Mouse (Mus musculus): Measurements from ENCODE around the gene Klk10. TPM values are rescaled to one million over a fixed set of nuclear protein-coding genes. Genes with fewer than 3 reads are reported as not detected.

The Klk10 gene
- polyA plus RNA-seq, 1 experiment from 2014 or later, result 0.15 TPM

GRCm38 (mm10) chr7:43774364-43774763 lies 6.5 kb upstream of the Klk10 start, which contains the start of gene Klk11:
Gene Klk11, plus strand, starts transcription at chr7:43774604.
- no peaks in the 10 kb centered on the region for H3K36me3 ChIP-seq (ENCODE audit: control insufficient read depth, insufficient read depth, low read length)
- H3K4me3 ChIP-seq (ENCODE audit: low read depth, low read length), result no peak within 1 kb of the TSS
- no peak within 1 kb of the TSS for H3K27ac ChIP-seq (replicated peaks; ENCODE audit: low read depth, low read length)
- WGBS, result 87% methylated on average over 5 of the region's 5 CpGs
- no peaks in the 10 kb centered on the region for H3K9me3 ChIP-seq (ENCODE audit: control insufficient read depth, low read length)
- H3K27me3 ChIP-seq (ENCODE audit: control insufficient read depth, insufficient read depth, low read length), result no peaks in the 10 kb centered on the region
- H3K4me2 ChIP-seq (ENCODE audit: low read depth, severe bottlenecking), result no peak within 1 kb of the TSS
- H3K9ac ChIP-seq (ENCODE audit: low read length), result no peak within 1 kb of the TSS
- no peak for ATAC-seq (ENCODE audit: insufficient number of reproducible peaks, low FRiP score, low TSS enrichment, low read depth)
- H3K4me1 ChIP-seq (ENCODE audit: control insufficient read depth, insufficient read depth, low read length), result no peaks in the 10 kb centered on the region
- DNase-seq (ENCODE audit: low spot score), result peak; percentile 17

GRCm38 (mm10) chr7:43774802-43775201 lies 6.0 kb upstream of the Klk10 start:
- H3K4me2 ChIP-seq (ENCODE audit: low read depth, severe bottlenecking), result no peak overlapping the region
- H3K9me3 ChIP-seq (ENCODE audit: control insufficient read depth, low read length), result no peaks in the 10 kb centered on the region
- no peak overlapping the region for H3K27ac ChIP-seq (replicated peaks; ENCODE audit: low read depth, low read length)
- H3K4me3 ChIP-seq (ENCODE audit: low read depth, low read length), result no peak overlapping the region
- no peaks in the 10 kb centered on the region for H3K36me3 ChIP-seq (ENCODE audit: control insufficient read depth, insufficient read depth, low read length)
- no peaks in the 10 kb centered on the region for H3K27me3 ChIP-seq (ENCODE audit: control insufficient read depth, insufficient read depth, low read length)
- H3K4me1 ChIP-seq (ENCODE audit: control insufficient read depth, insufficient read depth, low read length), result no peaks in the 10 kb centered on the region
- no peak for ATAC-seq (ENCODE audit: insufficient number of reproducible peaks, low FRiP score, low TSS enrichment, low read depth)
- no peak overlapping the region for H3K9ac ChIP-seq (ENCODE audit: low read length)
- WGBS, result 60% methylated on average over 6 of the region's 6 CpGs
- DNase-seq (ENCODE audit: low spot score), result no peak

GRCm38 (mm10) chr7:43775311-43776057 lies 5.4 kb upstream of the Klk10 start:
- no peak overlapping the region for H3K27ac ChIP-seq (replicated peaks; ENCODE audit: low read depth, low read length)

GRCm38 (mm10) chr7:43776506-43776905 lies 4.3 kb upstream of the Klk10 start:
- Histone ChIP-seq H3K4me1 (ENCODE audit: control insufficient read depth, insufficient read depth, low read length) (no peaks in the 10 kb centered on the region), H3K4me2 (ENCODE audit: low read depth, severe bottlenecking) (no peak overlapping the region), H3K27me3 (ENCODE audit: control insufficient read depth, insufficient read depth, low read length) (no peaks in the 10 kb centered on the region), H3K4me3 (ENCODE audit: low read depth, low read length) (no peak overlapping the region), H3K36me3 (ENCODE audit: control insufficient read depth, insufficient read depth, low read length) (no peaks in the 10 kb centered on the region), H3K9me3 (ENCODE audit: control insufficient read depth, low read length) (no peaks in the 10 kb centered on the region), H3K27ac (replicated peaks; ENCODE audit: low read depth, low read length) (no peak overlapping the region), H3K9ac (ENCODE audit: low read length) (no peak overlapping the region)
- no peak for DNase-seq (ENCODE audit: low spot score)
- ATAC-seq (ENCODE audit: insufficient number of reproducible peaks, low FRiP score, low TSS enrichment, low read depth), result no peak
- WGBS, result 77% methylated on average over 5 of the region's 5 CpGs

More at GRCm38 (mm10) chr7:43775311-43776057, 5.4 kb upstream of the Klk10 start:
- Histone ChIP-seq H3K36me3 (ENCODE audit: control insufficient read depth, insufficient read depth, low read length) (no peaks in the 10 kb centered on the region), H3K4me2 (ENCODE audit: low read depth, severe bottlenecking) (no peak overlapping the region), H3K27me3 (ENCODE audit: control insufficient read depth, insufficient read depth, low read length) (no peaks in the 10 kb centered on the region), H3K4me3 (ENCODE audit: low read depth, low read length) (no peak overlapping the region), H3K4me1 (ENCODE audit: control insufficient read depth, insufficient read depth, low read length) (no peaks in the 10 kb centered on the region), H3K9me3 (ENCODE audit: control insufficient read depth, low read length) (no peaks in the 10 kb centered on the region), H3K9ac (ENCODE audit: low read length) (no peak overlapping the region)
- WGBS, result 45% methylated on average over 7 of the region's 7 CpGs
- peak; percentile 21 for DNase-seq (ENCODE audit: low spot score)
- no peak for ATAC-seq (ENCODE audit: insufficient number of reproducible peaks, low FRiP score, low TSS enrichment, low read depth)

GRCm38 (mm10) chr7:43777423-43777822 lies 3.4 kb upstream of the Klk10 start:
- WGBS, result 89% methylated on average over 12 of the region's 12 CpGs
- H3K9ac ChIP-seq (ENCODE audit: low read length), result no peak overlapping the region

GRCm38 (mm10) chr7:43778176-43778970 lies 2.5 kb upstream of the Klk10 start:
- no peak overlapping the region for H3K27ac ChIP-seq (replicated peaks; ENCODE audit: low read depth, low read length)
- no peaks in the 10 kb centered on the region for H3K9me3 ChIP-seq (ENCODE audit: control insufficient read depth, low read length)
- peaks cover 3% of the 10 kb centered on the region; the same call in 1 of the 2 replicates for H3K27me3 ChIP-seq (ENCODE audit: control insufficient read depth, insufficient read depth, low read length)
- peak; percentile 10 for DNase-seq (ENCODE audit: low spot score)
- WGBS, result 85% methylated on average over 10 of the region's 10 CpGs
- H3K4me3 ChIP-seq (ENCODE audit: low read depth, low read length), result no peak overlapping the region
- no peak for ATAC-seq (ENCODE audit: insufficient number of reproducible peaks, low FRiP score, low TSS enrichment, low read depth)
- H3K4me1 ChIP-seq (ENCODE audit: control insufficient read depth, insufficient read depth, low read length), result peaks cover 3% of the 10 kb centered on the region; the same call in 1 of the 2 replicates
- no peak overlapping the region for H3K9ac ChIP-seq (ENCODE audit: low read length)
- H3K36me3 ChIP-seq (ENCODE audit: control insufficient read depth, insufficient read depth, low read length), result no peaks in the 10 kb centered on the region
- no peak overlapping the region for H3K4me2 ChIP-seq (ENCODE audit: low read depth, severe bottlenecking)

More at GRCm38 (mm10) chr7:43777423-43777822, 3.4 kb upstream of the Klk10 start:
- DNase-seq (ENCODE audit: low spot score), result peak; percentile 13
- no peak overlapping the region for H3K4me3 ChIP-seq (ENCODE audit: low read depth, low read length)
- H3K9me3 ChIP-seq (ENCODE audit: control insufficient read depth, low read length), result no peaks in the 10 kb centered on the region
- no peaks in the 10 kb centered on the region for H3K36me3 ChIP-seq (ENCODE audit: control insufficient read depth, insufficient read depth, low read length)
- no peak overlapping the region for H3K4me2 ChIP-seq (ENCODE audit: low read depth, severe bottlenecking)
- H3K27me3 ChIP-seq (ENCODE audit: control insufficient read depth, insufficient read depth, low read length), result no peaks in the 10 kb centered on the region
- H3K27ac ChIP-seq (replicated peaks; ENCODE audit: low read depth, low read length), result no peak overlapping the region
- no peak for ATAC-seq (ENCODE audit: insufficient number of reproducible peaks, low FRiP score, low TSS enrichment, low read depth)
- no peaks in the 10 kb centered on the region for H3K4me1 ChIP-seq (ENCODE audit: control insufficient read depth, insufficient read depth, low read length)

GRCm38 (mm10) chr7:43780241-43780640 lies 594 bp upstream of the Klk10 start:
- H3K27me3 ChIP-seq (ENCODE audit: control insufficient read depth, insufficient read depth, low read length), result peaks cover 6% of the 10 kb centered on the region; the same call in 1 of the 2 replicates
- ATAC-seq (ENCODE audit: insufficient number of reproducible peaks, low FRiP score, low TSS enrichment, low read depth) (no peak), DNase-seq (ENCODE audit: low spot score) (no peak)
- H3K36me3 ChIP-seq (ENCODE audit: control insufficient read depth, insufficient read depth, low read length), result no peaks in the 10 kb centered on the region
- H3K4me1 ChIP-seq (ENCODE audit: control insufficient read depth, insufficient read depth, low read length), result peaks cover 3% of the 10 kb centered on the region; the same call in 1 of the 2 replicates
- no peak overlapping the region for H3K4me2 ChIP-seq (ENCODE audit: low read depth, severe bottlenecking)
- no peak overlapping the region for H3K9ac ChIP-seq (ENCODE audit: low read length)
- H3K4me3 ChIP-seq (ENCODE audit: low read depth, low read length), result no peak overlapping the region
- no peak overlapping the region for H3K27ac ChIP-seq (replicated peaks; ENCODE audit: low read depth, low read length)
- WGBS, result 68% methylated on average over 6 of the region's 6 CpGs
- H3K9me3 ChIP-seq (ENCODE audit: control insufficient read depth, low read length), result no peaks in the 10 kb centered on the region

GRCm38 (mm10) chr7:43781541-43781940 lies 706 bp downstream of the Klk10 start:
- H3K9me3 ChIP-seq (ENCODE audit: control insufficient read depth, low read length), result no peaks in the 10 kb centered on the region
- DNase-seq (ENCODE audit: low spot score), result no peak
- WGBS, result 85% methylated on average over 10 of the region's 11 CpGs

More at GRCm38 (mm10) chr7:43781541-43781940, 706 bp downstream of the Klk10 start:
- ATAC-seq (ENCODE audit: insufficient number of reproducible peaks, low FRiP score, low TSS enrichment, low read depth), result no peak
- no peaks in the 10 kb centered on the region for H3K36me3 ChIP-seq (ENCODE audit: control insufficient read depth, insufficient read depth, low read length)
- H3K4me2 ChIP-seq (ENCODE audit: low read depth, severe bottlenecking), result no peak overlapping the region
- no peak overlapping the region for H3K27ac ChIP-seq (replicated peaks; ENCODE audit: low read depth, low read length)
- H3K4me3 ChIP-seq (ENCODE audit: low read depth, low read length), result no peak overlapping the region
- peaks cover 3% of the 10 kb centered on the region; the same call in 1 of the 2 replicates for H3K4me1 ChIP-seq (ENCODE audit: control insufficient read depth, insufficient read depth, low read length)
- no peak overlapping the region for H3K9ac ChIP-seq (ENCODE audit: low read length)
- peaks cover 6% of the 10 kb centered on the region; the same call in 1 of the 2 replicates for H3K27me3 ChIP-seq (ENCODE audit: control insufficient read depth, insufficient read depth, low read length)

All from limb, embryonic 11.5 days (tissue).